Mouse (Mus musculus): ENCODE data around the gene D130040H23Rik.
"Not testable (repeated sequence)": the region's sequence is repeated elsewhere in the genome, so short reads cannot be mapped to it uniquely, and the experiment has no call there.

GRCm38 (mm10) chr8:69329289-69329688 lies 58.4 kb downstream of the D130040H23Rik start:
- not testable (repeated sequence) for TF ChIP-seq TAL1, GATA1 (IDR thresholded peaks at IDR 0.05; ENCODE audit: low read length)

All from erythroblast, embryonic 14.5 days (primary cell).